Mouse (Mus musculus) subcutaneous adipose tissue, adult 2 months (tissue): Measurements from ENCODE around the gene Dmac1. TPM values are rescaled to one million over a fixed set of nuclear protein-coding genes. Genes with fewer than 3 reads are reported as not detected.

ENCODE experiments used
- polyA plus RNA-seq: library from polyadenylated mRNA; depleted of rRNA; stranded (reverse); fragments of >200 nt; gene quantifications from 2 replicates; pipeline ENCODE4 v1.2.3, GENCODE M21; 2012; ENCODE audit warnings: low replicate concordance; rRNA removed

Gene Dmac1
- polyA plus RNA-seq = 53.4 and 65.8 TPM in 2 replicates

DNA sequence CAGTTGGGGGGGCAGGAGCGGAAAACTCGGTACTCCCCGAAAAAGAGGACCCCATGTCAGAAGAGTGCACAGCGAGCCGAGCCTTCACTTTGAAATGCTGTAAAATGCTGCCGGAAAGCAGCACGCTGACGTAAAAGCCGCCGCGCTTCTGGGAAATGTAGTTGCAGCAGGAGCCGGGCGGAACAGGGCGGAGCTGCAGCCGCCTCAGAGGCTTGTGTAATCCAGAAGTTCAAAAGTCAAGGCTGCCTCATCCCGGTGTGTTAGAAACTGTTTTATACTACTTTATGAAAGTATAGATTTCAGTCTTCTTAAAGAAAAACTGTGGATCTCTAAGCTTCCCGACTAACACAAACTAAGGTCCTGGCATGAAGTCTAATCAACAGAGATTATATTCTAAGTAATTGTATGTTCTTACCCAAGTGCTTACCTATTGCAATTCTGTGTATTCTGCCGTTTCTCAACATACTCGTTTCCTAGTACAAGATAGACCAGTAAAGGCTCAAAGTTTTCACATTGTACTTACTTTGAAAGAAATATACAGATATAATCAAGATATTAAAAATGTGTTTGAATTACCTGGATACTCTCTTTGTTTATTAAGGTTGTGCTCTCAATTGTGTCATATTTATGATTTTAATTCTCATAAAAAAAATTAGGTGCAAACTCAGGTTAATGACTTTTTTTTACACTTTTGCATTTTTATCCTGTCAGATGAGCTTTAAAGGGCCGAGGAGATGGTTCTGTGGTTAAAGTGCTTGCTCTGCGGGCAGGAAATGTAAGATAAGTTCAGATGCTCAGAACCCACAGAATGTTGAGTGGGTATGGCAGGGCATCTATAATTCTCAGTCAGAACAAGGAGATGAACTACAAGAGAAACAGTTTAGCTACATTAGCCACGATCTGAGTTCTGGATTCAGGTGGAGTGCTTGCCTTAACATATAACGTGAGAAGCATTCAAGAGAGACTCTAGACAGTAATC lies at the start of gene Dmac1:
Gene Dmac1, minus strand, starts transcription at position 109 of the 979 bp plus-strand sequence.

